Mouse (Mus musculus): ENCODE data around the gene Tomm34. TPM values are rescaled to one million over a fixed set of nuclear protein-coding genes. Genes with fewer than 3 reads are reported as not detected.
A peak's percentile ranks its signal among the peaks of the same experiment; 100 is the strongest.
"Not testable (repeated sequence)": the region's sequence is repeated elsewhere in the genome, so short reads cannot be mapped to it uniquely, and the experiment has no call there.

Gene Tomm34
- polyA plus RNA-seq, 1 experiment from 2014 or later, result 55.8 TPM

DNA sequence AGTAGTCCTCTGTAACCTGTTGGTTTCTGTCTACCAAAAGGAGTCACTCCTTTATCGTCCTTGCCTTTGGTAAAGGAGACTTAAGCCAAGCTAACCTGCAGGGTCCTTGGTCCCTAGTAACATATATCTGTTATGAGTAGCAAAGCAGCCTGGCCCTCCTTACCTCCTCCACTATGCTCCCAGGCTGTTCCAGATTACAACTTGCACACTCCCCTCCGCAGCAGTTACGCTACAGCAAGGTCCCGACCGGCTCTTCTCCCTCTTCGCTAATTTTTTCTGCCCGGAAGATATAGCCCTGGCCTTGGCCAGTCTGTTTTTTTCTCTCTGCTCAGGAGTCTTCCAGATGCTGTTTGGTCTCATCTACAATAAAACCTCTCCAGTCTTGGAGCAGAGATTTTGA, 2.2 kb upstream of the Tomm34 start:
- H3K9ac ChIP-seq (ENCODE audit: low read depth, low read length), result no peak overlapping the region
- H3K27me3 ChIP-seq (replicated peaks; ENCODE audit: control insufficient read depth, insufficient read depth, low read length), result no peaks in the 10 kb centered on the region
- H3K4me2 ChIP-seq (ENCODE audit: low read depth, low read length), result no peak overlapping the region
- H3K27ac ChIP-seq (replicated peaks; ENCODE audit: low read depth, low read length), result no peak overlapping the region
- H3K9me3 ChIP-seq (ENCODE audit: control insufficient read depth, low read length), result no peaks in the 10 kb centered on the region
- DNase-seq (ENCODE audit: low spot score), result no peak
- H3K36me3 ChIP-seq (ENCODE audit: control insufficient read depth, insufficient read depth, low read length), result no peaks in the 10 kb centered on the region
- H3K4me3 ChIP-seq (ENCODE audit: low read depth, low read length), result no peak overlapping the region
- ATAC-seq (ENCODE audit: low read depth), result no peak
- WGBS, result 78% methylated on average over 7 of the region's 7 CpGs
- H3K4me1 ChIP-seq (ENCODE audit: control insufficient read depth, insufficient read depth, low read length), result peaks cover 22% of the 10 kb centered on the region

DNA sequence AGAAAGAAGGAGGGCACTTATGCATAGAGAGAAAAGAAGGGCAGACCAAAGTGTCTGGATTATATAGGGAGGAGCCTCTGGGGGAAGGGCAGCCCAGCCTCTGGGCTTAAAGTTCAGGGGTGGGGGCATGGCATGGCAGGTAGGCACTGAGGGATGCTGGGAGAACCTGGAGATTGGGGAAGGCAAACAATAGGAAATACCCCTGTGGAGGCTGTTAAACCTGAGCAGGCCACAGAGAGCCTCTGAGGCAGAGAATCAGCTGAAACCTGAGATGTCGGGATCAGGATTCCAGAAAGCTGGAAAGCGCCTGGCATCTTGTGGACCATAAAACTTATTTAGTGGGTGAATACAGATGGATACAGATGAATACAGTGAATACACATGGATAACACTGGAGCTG, 1.1 kb upstream of the Tomm34 start:
- Histone ChIP-seq H3K4me1 (ENCODE audit: control insufficient read depth, insufficient read depth, low read length) (peaks cover 22% of the 10 kb centered on the region), H3K27ac (replicated peaks; ENCODE audit: low read depth, low read length) (no peak overlapping the region), H3K4me2 (ENCODE audit: low read depth, low read length) (no peak overlapping the region), H3K27me3 (replicated peaks; ENCODE audit: control insufficient read depth, insufficient read depth, low read length) (no peaks in the 10 kb centered on the region), H3K4me3 (ENCODE audit: low read depth, low read length) (no peak overlapping the region), H3K9me3 (ENCODE audit: control insufficient read depth, low read length) (no peaks in the 10 kb centered on the region), H3K36me3 (ENCODE audit: control insufficient read depth, insufficient read depth, low read length) (peaks cover 5% of the 10 kb centered on the region; the same call in 1 of the 2 replicates), H3K9ac (ENCODE audit: low read depth, low read length) (no peak overlapping the region)
- WGBS, result 59% methylated on average over 2 of the region's 2 CpGs
- no peak for DNase-seq (ENCODE audit: low spot score)
- ATAC-seq (ENCODE audit: low read depth), result no peak

DNA sequence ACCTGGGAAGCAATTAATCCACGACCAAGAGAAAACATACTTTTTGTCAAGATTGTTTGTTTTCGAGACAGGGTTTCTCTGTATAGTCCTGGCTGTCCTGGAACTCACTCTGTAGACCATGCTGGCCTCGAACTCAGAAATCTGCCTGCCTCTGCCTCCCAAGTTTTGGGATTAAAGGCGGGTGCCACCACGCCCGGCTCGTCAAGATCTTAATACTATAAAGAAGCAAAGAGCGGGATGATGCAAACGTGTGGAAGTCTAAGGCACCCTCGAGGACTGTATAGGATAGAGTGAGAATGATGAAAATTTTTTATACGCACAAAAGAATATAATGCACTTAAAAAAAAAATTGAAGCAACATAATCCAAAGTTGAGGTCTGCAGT, 460 bp upstream of the Tomm34 start:
- H3K4me1 ChIP-seq (ENCODE audit: control insufficient read depth, insufficient read depth, low read length), result peaks cover 22% of the 10 kb centered on the region
- not testable (repeated sequence) for H3K9ac ChIP-seq (ENCODE audit: low read depth, low read length); H3K9me3 ChIP-seq (ENCODE audit: control insufficient read depth, low read length); DNase-seq (ENCODE audit: low spot score); ATAC-seq (ENCODE audit: low read depth); H3K27me3 ChIP-seq (replicated peaks; ENCODE audit: control insufficient read depth, insufficient read depth, low read length)
- H3K36me3 ChIP-seq (ENCODE audit: control insufficient read depth, insufficient read depth, low read length), result peaks cover 12% of the 10 kb centered on the region
- 73% methylated on average over 11 of the region's 11 CpGs for WGBS
- peak overlapping the region; percentile 92 for H3K4me2 ChIP-seq (ENCODE audit: low read depth, low read length)
- H3K27ac ChIP-seq (replicated peaks; ENCODE audit: low read depth, low read length), result peak overlapping the region; percentile 91; the same call in 1 of the 2 replicates
- peak overlapping the region; percentile 98 for H3K4me3 ChIP-seq (ENCODE audit: low read depth, low read length)

DNA sequence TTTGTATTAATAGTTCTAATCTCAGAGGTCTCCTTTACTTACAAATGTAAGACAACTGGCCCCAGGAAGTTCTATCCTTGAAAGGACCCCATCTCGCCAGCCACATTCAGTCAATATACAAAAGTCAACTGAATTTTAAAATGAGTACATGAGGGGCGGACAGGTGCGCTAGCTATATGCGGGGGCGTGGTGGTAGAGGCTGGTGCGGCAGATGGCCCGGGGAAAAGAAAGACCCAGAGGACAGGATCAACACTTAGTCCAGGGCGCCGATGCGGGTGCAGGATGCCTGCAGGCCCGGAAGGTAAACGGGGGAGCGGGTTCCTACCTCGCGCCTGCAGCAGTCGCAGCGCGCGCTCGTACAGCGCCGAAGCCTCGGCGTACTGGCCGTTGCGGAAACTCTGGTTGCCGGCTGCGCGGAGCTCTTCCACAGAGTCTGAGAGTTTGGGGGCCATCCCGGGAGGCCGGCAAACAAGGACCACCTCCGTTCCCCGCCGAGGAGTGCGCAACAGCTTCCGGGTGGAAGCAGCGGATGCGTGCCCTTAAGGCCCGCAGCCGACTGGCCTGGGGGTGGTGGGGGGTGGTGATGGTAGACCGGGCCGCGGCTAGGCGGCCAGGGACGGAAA, 716 bp downstream of the Tomm34 start, which contains the start of gene Stk4:
TSS of gene Stk4 (plus strand) at position 181 of the 623 bp plus-strand sequence.
- Histone ChIP-seq H3K4me2 (ENCODE audit: low read depth, low read length) (peak within 1 kb of the TSS; percentile 92), H3K36me3 (ENCODE audit: control insufficient read depth, insufficient read depth, low read length) (peaks cover 23% of the 10 kb centered on the region), H3K9me3 (ENCODE audit: control insufficient read depth, low read length) (no peaks in the 10 kb centered on the region), H3K9ac (ENCODE audit: low read depth, low read length) (peak within 1 kb of the TSS; percentile 90), H3K27ac (replicated peaks; ENCODE audit: low read depth, low read length) (peak within 1 kb of the TSS; percentile 91), H3K27me3 (replicated peaks; ENCODE audit: control insufficient read depth, insufficient read depth, low read length) (no peaks in the 10 kb centered on the region), H3K4me3 (ENCODE audit: low read depth, low read length) (peak within 1 kb of the TSS; percentile 98), H3K4me1 (ENCODE audit: control insufficient read depth, insufficient read depth, low read length) (peaks cover 19% of the 10 kb centered on the region)
- DNase-seq (ENCODE audit: low spot score), result peak; percentile 42
- WGBS, result under 1% methylated on average over 13 of the region's 45 CpGs
- peak; percentile 15 for ATAC-seq (ENCODE audit: low read depth)

DNA sequence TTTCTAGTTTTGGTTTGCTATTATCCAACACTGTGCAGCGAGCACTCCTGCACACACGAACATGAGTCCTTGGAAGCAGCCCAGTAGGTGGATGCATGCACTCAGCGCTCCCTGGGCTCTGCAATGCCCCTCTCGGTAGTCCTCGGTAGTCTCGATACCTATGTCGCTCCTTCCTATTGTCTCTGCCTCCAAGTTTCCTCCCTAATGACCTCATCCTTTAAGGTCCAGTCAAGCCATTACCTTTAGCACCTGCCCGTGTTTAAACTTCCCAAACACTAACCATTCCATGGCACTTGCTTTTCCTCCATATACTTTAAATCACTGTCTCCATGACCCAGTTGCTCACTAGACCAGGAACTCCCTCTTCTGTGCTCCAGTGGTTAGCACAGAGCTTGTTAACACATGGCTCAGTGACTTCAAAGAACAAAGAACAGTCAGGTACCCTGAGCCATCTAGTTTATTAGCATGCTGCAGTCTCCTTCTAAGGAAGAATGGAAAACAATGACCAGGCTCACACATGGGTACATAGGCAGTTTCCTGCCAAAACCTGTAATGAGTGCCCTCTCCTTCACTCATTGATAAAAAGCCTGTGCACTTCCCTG, 11.2 kb downstream of the Tomm34 start:
- Histone ChIP-seq H3K36me3 (ENCODE audit: control insufficient read depth, insufficient read depth, low read length) (peaks cover 88% of the 10 kb centered on the region), H3K4me3 (ENCODE audit: low read depth, low read length) (no peak overlapping the region), H3K4me1 (ENCODE audit: control insufficient read depth, insufficient read depth, low read length) (no peaks in the 10 kb centered on the region), H3K27ac (replicated peaks; ENCODE audit: low read depth, low read length) (no peak overlapping the region), H3K4me2 (ENCODE audit: low read depth, low read length) (no peak overlapping the region), H3K9me3 (ENCODE audit: control insufficient read depth, low read length) (no peaks in the 10 kb centered on the region), H3K27me3 (replicated peaks; ENCODE audit: control insufficient read depth, insufficient read depth, low read length) (no peaks in the 10 kb centered on the region), H3K9ac (ENCODE audit: low read depth, low read length) (no peak overlapping the region)
- no peak for ATAC-seq (ENCODE audit: low read depth)
- WGBS, result 93% methylated on average over 8 of the region's 8 CpGs
- no peak for DNase-seq (ENCODE audit: low spot score)

DNA sequence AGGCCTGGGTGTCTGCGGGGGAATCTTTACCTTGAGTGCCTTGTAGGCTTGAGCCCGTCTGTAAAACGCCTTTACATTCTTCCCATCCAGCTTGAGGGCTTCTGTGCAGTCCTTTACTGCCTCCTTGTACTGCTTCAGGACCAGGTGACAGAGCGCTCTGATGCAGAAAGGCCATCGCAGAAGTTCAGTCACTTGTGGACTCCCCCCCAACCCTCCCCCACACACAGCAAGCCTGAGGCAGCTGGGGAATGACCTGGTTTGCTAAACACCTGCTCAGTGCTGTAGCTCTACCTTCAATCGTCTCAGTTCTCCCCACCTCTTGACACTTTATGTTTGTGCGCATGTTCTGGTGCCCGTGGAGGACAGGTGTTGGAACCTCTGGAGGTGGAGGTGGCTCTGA, 16.3 kb downstream of the Tomm34 start:
- no peak for ATAC-seq (ENCODE audit: low read depth)
- Histone ChIP-seq H3K36me3 (ENCODE audit: control insufficient read depth, insufficient read depth, low read length) (peaks cover 78% of the 10 kb centered on the region), H3K4me2 (ENCODE audit: low read depth, low read length) (no peak overlapping the region), H3K9me3 (ENCODE audit: control insufficient read depth, low read length) (no peaks in the 10 kb centered on the region), H3K4me3 (ENCODE audit: low read depth, low read length) (no peak overlapping the region), H3K27me3 (replicated peaks; ENCODE audit: control insufficient read depth, insufficient read depth, low read length) (no peaks in the 10 kb centered on the region), H3K27ac (replicated peaks; ENCODE audit: low read depth, low read length) (no peak overlapping the region), H3K9ac (ENCODE audit: low read depth, low read length) (no peak overlapping the region), H3K4me1 (ENCODE audit: control insufficient read depth, insufficient read depth, low read length) (no peaks in the 10 kb centered on the region)
- DNase-seq (ENCODE audit: low spot score), result no peak
- WGBS, result 86% methylated on average over 7 of the region's 8 CpGs

DNA sequence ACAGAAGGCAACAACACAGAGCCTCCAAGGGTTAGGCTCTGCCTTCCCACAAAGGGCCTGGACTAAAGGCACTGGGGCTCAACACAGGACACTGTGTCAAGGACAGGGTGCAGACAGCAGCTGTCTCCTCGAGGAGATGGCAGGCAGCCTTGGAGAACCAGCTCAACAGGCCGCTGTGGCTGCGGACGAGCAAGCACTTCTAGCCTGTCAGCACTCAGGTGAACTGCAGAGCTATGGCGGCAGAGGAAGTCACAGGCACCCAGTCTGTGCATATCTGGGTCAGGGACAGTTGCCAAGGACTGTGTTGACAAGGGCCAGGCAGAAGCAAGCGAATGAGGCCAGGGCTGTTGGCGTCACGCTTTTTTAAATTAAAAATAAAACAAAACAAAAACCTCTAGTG, 17.2 kb downstream of the Tomm34 start:
- Histone ChIP-seq H3K9me3 (ENCODE audit: control insufficient read depth, low read length) (no peaks in the 10 kb centered on the region), H3K36me3 (ENCODE audit: control insufficient read depth, insufficient read depth, low read length) (peaks cover 69% of the 10 kb centered on the region), H3K9ac (ENCODE audit: low read depth, low read length) (no peak overlapping the region), H3K4me1 (ENCODE audit: control insufficient read depth, insufficient read depth, low read length) (no peaks in the 10 kb centered on the region), H3K27me3 (replicated peaks; ENCODE audit: control insufficient read depth, insufficient read depth, low read length) (no peaks in the 10 kb centered on the region), H3K4me2 (ENCODE audit: low read depth, low read length) (no peak overlapping the region), H3K4me3 (ENCODE audit: low read depth, low read length) (no peak overlapping the region), H3K27ac (replicated peaks; ENCODE audit: low read depth, low read length) (no peak overlapping the region)
- ATAC-seq (ENCODE audit: low read depth) (no peak), DNase-seq (ENCODE audit: low spot score) (no peak)
- WGBS, result 86% methylated on average over 8 of the region's 8 CpGs

DNA sequence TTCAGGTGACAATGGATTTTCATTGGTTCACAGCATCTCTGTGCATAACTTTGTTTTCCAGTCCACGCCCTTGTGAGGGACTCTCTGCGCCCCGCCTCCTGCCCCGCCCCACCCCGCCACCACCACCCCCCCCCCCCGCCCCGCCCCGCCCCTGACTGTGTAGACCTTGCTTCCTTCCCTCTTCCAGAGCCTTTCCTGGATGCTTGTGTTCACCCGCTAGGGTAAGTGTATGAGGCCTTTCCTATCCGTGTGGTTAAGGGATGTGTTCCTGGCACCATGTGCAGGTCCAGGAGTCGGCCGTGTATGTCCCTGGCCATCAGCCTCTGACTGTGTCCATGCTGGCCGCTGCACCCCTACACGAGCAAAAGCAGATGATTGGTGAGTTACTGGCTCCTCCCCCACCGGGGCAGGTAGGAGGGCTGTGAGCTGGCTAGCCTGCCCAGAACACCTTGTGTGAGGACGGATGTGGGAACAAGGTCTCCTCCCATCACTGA, 23.7 kb downstream of the Tomm34 start:
- H3K27ac ChIP-seq (replicated peaks; ENCODE audit: low read depth, low read length), result no peak overlapping the region
- WGBS, result 5% methylated on average over 10 of the region's 16 CpGs
- no peaks in the 10 kb centered on the region for H3K4me1 ChIP-seq (ENCODE audit: control insufficient read depth, insufficient read depth, low read length)
- H3K9ac ChIP-seq (ENCODE audit: low read depth, low read length), result no peak overlapping the region; the same call in 1 of the 2 replicates
- peak; percentile 79 for ATAC-seq (ENCODE audit: low read depth)
- H3K4me3 ChIP-seq (ENCODE audit: low read depth, low read length), result peak overlapping the region; percentile 18; the same call in 1 of the 2 replicates
- no peaks in the 10 kb centered on the region for H3K9me3 ChIP-seq (ENCODE audit: control insufficient read depth, low read length)
- peak; percentile 35 for DNase-seq (ENCODE audit: low spot score)
- H3K27me3 ChIP-seq (replicated peaks; ENCODE audit: control insufficient read depth, insufficient read depth, low read length), result no peaks in the 10 kb centered on the region
- peaks cover 8% of the 10 kb centered on the region; the same call in 1 of the 2 replicates for H3K36me3 ChIP-seq (ENCODE audit: control insufficient read depth, insufficient read depth, low read length)
- peak overlapping the region; percentile 43 for H3K4me2 ChIP-seq (ENCODE audit: low read depth, low read length)
